Mouse (Mus musculus): Measurements from ENCODE around the gene Etl4. TPM values are rescaled to one million over a fixed set of nuclear protein-coding genes. Genes with fewer than 3 reads are reported as not detected.

The Etl4 gene
- total RNA-seq, 2 experiments from 2014 or later = 52.6 to 77.5 TPM

Small RNA genes lying within 50 kb of the gene (microRNA-seq; reads per million reads assigned to microRNA genes)
- gene Gm44457 = not detected
